Mouse (Mus musculus): Measurements from ENCODE around the gene Gm45337.

The Gm45337 gene

DNA sequence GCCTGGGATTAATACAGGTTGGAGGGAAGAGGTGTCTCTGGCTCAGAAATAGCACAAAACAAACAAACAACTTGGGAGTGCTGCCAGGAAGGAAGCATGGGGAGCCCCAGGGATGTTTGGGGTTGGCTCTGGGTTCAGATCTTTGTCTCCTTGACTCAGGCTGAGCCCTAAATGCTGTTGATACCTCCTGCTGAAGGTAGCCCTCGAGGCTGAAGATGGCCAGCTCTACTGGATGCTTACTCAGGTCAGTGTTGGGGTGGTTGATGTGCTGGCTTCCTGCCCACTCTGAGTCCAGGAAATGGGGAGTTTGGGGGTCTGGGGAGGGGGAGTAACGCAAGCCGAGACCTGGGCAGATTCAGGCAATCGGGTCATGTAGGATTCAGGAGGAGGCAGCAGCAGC lies 47.7 kb downstream of the Gm45337 start:
- DNase-seq, result no peak

GRCm38 (mm10) chr7:142095183-142095931 lies 49.0 kb downstream of the Gm45337 start, which contains the start of gene Dusp8:
Gene Dusp8, minus strand, starts transcription at chr7:142095843.
- peak; percentile 97 for DNase-seq

DNA sequence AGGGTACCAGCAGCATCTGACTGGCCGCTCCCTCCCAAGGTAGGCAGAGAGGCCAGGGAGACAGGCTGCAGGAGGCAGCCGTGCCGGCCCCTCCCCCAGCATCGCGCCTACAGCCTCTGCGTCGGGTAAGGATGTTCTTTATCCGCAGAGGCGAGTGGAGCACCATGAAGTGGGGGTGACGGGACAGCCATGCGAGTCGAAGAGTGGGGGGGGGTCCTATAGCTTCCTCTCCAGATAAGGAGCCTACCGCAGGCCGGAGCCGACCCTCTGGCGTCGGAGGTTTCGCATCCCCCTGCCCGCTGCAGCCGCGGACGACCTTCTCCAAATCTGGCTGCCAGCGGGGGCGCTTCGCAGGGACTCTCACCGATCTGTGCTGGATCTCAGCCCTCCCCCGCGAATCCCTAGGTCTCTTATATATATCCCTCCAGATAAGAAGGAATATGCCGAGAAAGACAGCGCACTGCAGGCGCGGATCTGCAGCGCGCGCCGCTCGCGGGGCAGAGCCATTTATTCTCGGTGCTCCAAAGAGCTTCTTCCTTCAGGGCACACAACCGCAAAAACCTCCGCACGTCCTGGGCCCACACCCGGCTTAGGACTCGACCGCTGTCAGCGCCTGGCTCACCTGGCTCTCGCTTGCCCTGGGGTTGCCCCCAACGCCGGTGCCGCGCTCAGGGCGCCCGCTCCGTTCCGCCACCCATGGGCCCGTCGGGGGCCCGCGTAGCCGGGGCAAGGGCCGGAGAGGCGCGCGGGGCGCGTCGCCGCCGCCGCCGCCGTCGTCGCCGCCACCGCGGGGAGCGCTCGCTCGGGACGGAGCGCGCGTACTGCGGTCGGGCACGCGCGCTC lies 49.9 kb downstream of the Gm45337 start:
- DNase-seq, result peak; percentile 84

DNA sequence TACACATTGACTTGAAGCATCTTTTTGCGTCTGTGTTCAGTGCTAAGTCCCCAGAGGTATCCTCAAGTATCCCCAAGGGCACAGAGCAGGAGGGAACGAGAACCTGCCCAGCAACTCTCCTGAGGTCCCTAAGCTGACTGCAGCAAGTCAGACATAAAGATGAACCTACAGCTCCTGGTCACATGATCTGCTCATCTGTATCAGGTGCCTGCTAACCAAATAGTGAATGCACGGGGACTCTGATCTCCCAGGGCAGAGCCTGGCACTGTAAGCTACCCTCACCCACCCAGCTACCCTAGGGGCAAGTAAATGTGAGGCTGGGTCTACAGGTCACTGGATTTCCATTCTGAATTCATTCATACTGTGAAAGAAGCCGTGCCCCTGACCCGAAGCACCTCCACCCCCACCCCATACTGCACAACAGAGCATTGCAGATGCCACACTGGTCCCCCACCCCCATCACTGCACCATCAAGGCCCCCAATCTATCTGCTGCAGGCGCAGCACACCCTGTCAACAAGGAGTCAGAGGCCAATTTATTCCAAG lies 50.6 kb downstream of the Gm45337 start:
- no peak for DNase-seq

Data from right cerebral cortex, adult 18-20 months (tissue).